Mouse (Mus musculus) neural tube, embryonic 11.5 days (tissue): ENCODE results near the gene Cramp1l. TPM values are rescaled to one million over a fixed set of nuclear protein-coding genes. Genes with fewer than 3 reads are reported as not detected.
"Not testable (repeated sequence)": the region's sequence is repeated elsewhere in the genome, so short reads cannot be mapped to it uniquely, and the experiment has no call there.

ENCODE experiments used
- ATAC-seq: fragments of 200-750 bp; cut with Nextera tagmentation; 2 replicates; pipeline ENCODE4 v1.8.0; 2017; ENCODE audit warnings: moderate number of reproducible peaks, mild to moderate bottlenecking, moderate TSS enrichment, moderate library complexity; ENCODE audit not compliant: insufficient read depth, low FRiP score, low TSS enrichment
- DNase-seq: peaks from one replicate; pipeline ENCODE4 v3.0.0-alpha.2; 2015; ENCODE audit warnings: low spot score
- H3K27ac ChIP-seq: fragments of 300-500 bp; sonication (generic); 2 replicates; pipeline ENCODE4 v1.5.1; 2014; ENCODE audit warnings: low read depth, mild to moderate bottlenecking, low read length
- H3K27me3 ChIP-seq: fragments of 300-500 bp; sonication (generic); 2 replicates; pipeline ENCODE4 v1.6.1; 2014; ENCODE audit warnings: mild to moderate bottlenecking, low read length, mixed read lengths; ENCODE audit not compliant: control insufficient read depth, insufficient read depth
- H3K36me3 ChIP-seq: fragments of 300-500 bp; sonication (generic); 2 replicates; pipeline ENCODE4 v1.6.1; 2014; ENCODE audit warnings: mild to moderate bottlenecking, low read length, moderate library complexity, mixed read lengths; ENCODE audit not compliant: control insufficient read depth, insufficient read depth
- H3K4me1 ChIP-seq: fragments of 300-500 bp; sonication (generic); 2 replicates; pipeline ENCODE4 v1.6.1; 2014; ENCODE audit warnings: low read length, mixed read lengths; ENCODE audit not compliant: control insufficient read depth, insufficient read depth
- H3K4me2 ChIP-seq: fragments of 300-500 bp; sonication (generic); 2 replicates; pipeline ENCODE4 v1.6.1; 2014; ENCODE audit warnings: low read depth, mild to moderate bottlenecking, moderate library complexity
- H3K4me3 ChIP-seq: fragments of 300-500 bp; sonication (generic); 2 replicates; pipeline ENCODE4 v1.5.1; 2014; ENCODE audit warnings: low read depth, low read length
- H3K9ac ChIP-seq: fragments of 300-500 bp; sonication (generic); 2 replicates; pipeline ENCODE4 v1.6.1; 2014; ENCODE audit warnings: mild to moderate bottlenecking, low read length
- H3K9me3 ChIP-seq: fragments of 300-500 bp; sonication (generic); 2 replicates; pipeline ENCODE4 v1.6.1; 2016; ENCODE audit warnings: low read length; ENCODE audit not compliant: control insufficient read depth
- WGBS: fragments of 180-500 bp; shearing (Covaris S2); extraction: QIAGEN DNeasy Blood & Tissue Kit; methylation state at CpG from one replicate; pipeline ENCODE4 v1.1.7; 2014; 5-methylcytosine and 5-hydroxymethylcytosine counted together
- polyA plus RNA-seq: library from polyadenylated mRNA; unstranded; fragments of >200 nt; fragmentation: Nextera tagmentation; extraction: Ambion mirVana; gene quantifications from 2 replicates; pipeline ENCODE4 v1.2.1, GENCODE M21; 2014

Cramp1l gene
- polyA plus RNA-seq, 1 experiment from 2014 or later, result 11.9 TPM

GRCm38 (mm10) chr17:24943036-24943435 is 72.6 kb downstream of the Cramp1l start:
- no peak for DNase-seq
- Histone ChIP-seq H3K36me3 (peaks cover 13% of the 10 kb centered on the region), H3K4me1 (no peaks in the 10 kb centered on the region), H3K27ac (no peak overlapping the region), H3K9ac (no peak overlapping the region), H3K9me3 (no peaks in the 10 kb centered on the region), H3K4me3 (no peak overlapping the region), H3K4me2 (no peak overlapping the region), H3K27me3 (no peaks in the 10 kb centered on the region)
- 91% methylated on average over 7 of the region's 7 CpGs for WGBS
- no peak for ATAC-seq

GRCm38 (mm10) chr17:24942453-24942852 is 73.1 kb downstream of the Cramp1l start:
- not testable (repeated sequence) for H3K36me3 ChIP-seq, H3K27me3 ChIP-seq, H3K9ac ChIP-seq, ATAC-seq, H3K4me2 ChIP-seq, H3K4me3 ChIP-seq, H3K9me3 ChIP-seq, H3K27ac ChIP-seq, H3K4me1 ChIP-seq
- DNase-seq, result peak; percentile 19
- WGBS, result 30% methylated on average over 2 of the region's 2 CpGs

- Histone ChIP-seq H3K9me3 (no peaks in the 10 kb centered on the region), H3K4me2 (peak overlapping the region; percentile 78), H3K36me3 (no peaks in the 10 kb centered on the region), H3K4me1 (peaks cover 12% of the 10 kb centered on the region), H3K9ac (peak overlapping the region; percentile 87), H3K27me3 (no peaks in the 10 kb centered on the region), H3K27ac (peak overlapping the region; percentile 61; the same call in 1 of the 2 replicates), H3K4me3 (peak overlapping the region; percentile 97)
- WGBS, result 47% methylated on average over 6 of the region's 6 CpGs
- no peak for ATAC-seq
- no peak for DNase-seq
Measured at GRCm38 (mm10) chr17:24937266-24937665, 78.3 kb downstream of the Cramp1l start.

- peak within 1 kb of the TSS; percentile 97 for H3K4me3 ChIP-seq
- H3K36me3 ChIP-seq, result no peaks in the 10 kb centered on the region
- peak within 1 kb of the TSS; percentile 61; the same call in 1 of the 2 replicates for H3K27ac ChIP-seq
- peaks cover 12% of the 10 kb centered on the region for H3K4me1 ChIP-seq
- peak; percentile 94 for DNase-seq
- under 1% methylated on average over 78 of the region's 78 CpGs for WGBS
- no peaks in the 10 kb centered on the region for H3K27me3 ChIP-seq
- peak; percentile 96 for ATAC-seq
- H3K4me2 ChIP-seq, result peak within 1 kb of the TSS; percentile 78
- H3K9me3 ChIP-seq, result no peaks in the 10 kb centered on the region
- H3K9ac ChIP-seq, result peak within 1 kb of the TSS; percentile 87
Measured at GRCm38 (mm10) chr17:24936259-24937237, 79.0 kb downstream of the Cramp1l start, which contains the start of gene Mapk8ip3. Gene Mapk8ip3 (minus strand): TSS chr17:24936977.

- Histone ChIP-seq H3K4me2 (peak overlapping the region; percentile 78), H3K4me1 (peaks cover 12% of the 10 kb centered on the region), H3K9ac (peak overlapping the region; percentile 0; the same call in 1 of the 2 replicates), H3K9me3 (no peaks in the 10 kb centered on the region), H3K36me3 (no peaks in the 10 kb centered on the region), H3K27ac (no peak overlapping the region), H3K4me3 (peak overlapping the region; percentile 97), H3K27me3 (no peaks in the 10 kb centered on the region)
- no peak for ATAC-seq
- DNase-seq, result no peak
Measured at GRCm38 (mm10) chr17:24935666-24936065, 79.9 kb downstream of the Cramp1l start.

- 91% methylated on average over 4 of the region's 4 CpGs for WGBS
- H3K9me3 ChIP-seq, result no peaks in the 10 kb centered on the region
- no peak for DNase-seq
- H3K36me3 ChIP-seq, result no peaks in the 10 kb centered on the region
- H3K27ac ChIP-seq, result no peak overlapping the region
- H3K4me1 ChIP-seq, result peaks cover 12% of the 10 kb centered on the region
- H3K9ac ChIP-seq, result no peak overlapping the region
- H3K4me3 ChIP-seq, result no peak overlapping the region
- no peaks in the 10 kb centered on the region for H3K27me3 ChIP-seq
- peak overlapping the region; percentile 78 for H3K4me2 ChIP-seq
- ATAC-seq, result no peak
Measured at GRCm38 (mm10) chr17:24934926-24935325, 80.7 kb downstream of the Cramp1l start.

- 69% methylated on average over 4 of the region's 4 CpGs for WGBS
- DNase-seq (no peak), ATAC-seq (no peak)
- Histone ChIP-seq H3K9me3 (no peaks in the 10 kb centered on the region), H3K27me3 (no peaks in the 10 kb centered on the region), H3K4me2 (no peak overlapping the region), H3K4me3 (no peak overlapping the region), H3K27ac (no peak overlapping the region), H3K36me3 (no peaks in the 10 kb centered on the region), H3K4me1 (peaks cover 12% of the 10 kb centered on the region), H3K9ac (no peak overlapping the region)
Measured at GRCm38 (mm10) chr17:24933163-24933562, 82.4 kb downstream of the Cramp1l start.

- ATAC-seq (no peak), DNase-seq (no peak)
- no peaks in the 10 kb centered on the region for H3K27me3 ChIP-seq
- H3K4me2 ChIP-seq, result no peak overlapping the region
- no peak overlapping the region for H3K27ac ChIP-seq
- peaks cover 12% of the 10 kb centered on the region for H3K4me1 ChIP-seq
- H3K36me3 ChIP-seq, result no peaks in the 10 kb centered on the region
- H3K9ac ChIP-seq, result no peak overlapping the region
- H3K9me3 ChIP-seq, result no peaks in the 10 kb centered on the region
- H3K4me3 ChIP-seq, result no peak overlapping the region
- WGBS, result 95% methylated on average over 4 of the region's 4 CpGs
Measured at GRCm38 (mm10) chr17:24932431-24932830, 83.2 kb downstream of the Cramp1l start.

GRCm38 (mm10) chr17:24929506-24929905 is 86.1 kb downstream of the Cramp1l start:
- Histone ChIP-seq H3K9me3 (no peaks in the 10 kb centered on the region), H3K36me3 (peaks cover 9% of the 10 kb centered on the region), H3K4me2 (no peak overlapping the region), H3K4me3 (no peak overlapping the region), H3K27ac (no peak overlapping the region), H3K9ac (no peak overlapping the region), H3K4me1 (no peaks in the 10 kb centered on the region; the same call in 1 of the 2 replicates), H3K27me3 (no peaks in the 10 kb centered on the region)
- 93% methylated on average over 1 of the region's 1 CpGs for WGBS
- DNase-seq, result no peak
- ATAC-seq, result no peak
